Mouse (Mus musculus): Measurements from ENCODE around the gene Igf1r. TPM values are rescaled to one million over a fixed set of nuclear protein-coding genes. Genes with fewer than 3 reads are reported as not detected.

Gene Igf1r
- polyA plus RNA-seq, 1 experiment from 2014 or later, result 10.2 TPM

DNA sequence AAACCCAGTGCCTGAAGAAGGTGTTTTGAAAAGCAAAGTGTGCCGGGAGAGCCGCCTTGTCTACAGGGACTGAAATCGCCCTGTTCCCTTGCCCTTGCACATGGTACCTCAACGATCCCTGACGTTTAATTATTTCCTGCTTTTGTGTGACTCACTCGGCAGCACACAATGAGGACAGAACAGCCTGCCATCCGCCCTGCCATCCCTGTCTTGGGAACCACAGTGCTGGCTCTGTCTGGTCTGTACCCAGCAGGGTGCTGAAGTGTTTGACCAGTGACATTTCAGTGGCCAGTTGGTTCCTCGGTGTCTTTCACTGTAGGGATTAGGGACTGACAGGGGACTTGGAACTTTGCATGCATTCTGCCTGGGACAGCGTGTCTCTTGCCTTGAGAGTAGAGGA is 78.2 kb downstream of the Igf1r start:
- H3K27ac ChIP-seq (ENCODE audit: low read depth, low read length), result no peak overlapping the region
- no peaks in the 10 kb centered on the region for H3K36me3 ChIP-seq (ENCODE audit: control insufficient read depth, insufficient read depth, low read length)
- no peaks in the 10 kb centered on the region for H3K9me3 ChIP-seq (ENCODE audit: control insufficient read depth, low read length)
- 73% methylated on average over 9 of the region's 9 CpGs for WGBS
- no peaks in the 10 kb centered on the region for H3K27me3 ChIP-seq (replicated peaks; ENCODE audit: control insufficient read depth, insufficient read depth, low read length)
- H3K9ac ChIP-seq (ENCODE audit: low read depth, low read length), result no peak overlapping the region
- no peak for DNase-seq (ENCODE audit: low spot score)
- H3K4me3 ChIP-seq (ENCODE audit: low read depth, low read length), result no peak overlapping the region
- no peak overlapping the region for H3K4me2 ChIP-seq
- peaks cover 32% of the 10 kb centered on the region for H3K4me1 ChIP-seq (replicated peaks; ENCODE audit: control insufficient read depth, insufficient read depth, low read length)
- no peak for ATAC-seq (replicated peaks; ENCODE audit: low FRiP score)

- Histone ChIP-seq H3K27ac (ENCODE audit: low read depth, low read length) (no peak overlapping the region), H3K9me3 (ENCODE audit: control insufficient read depth, low read length) (no peaks in the 10 kb centered on the region), H3K9ac (ENCODE audit: low read depth, low read length) (no peak overlapping the region), H3K4me2 (no peak overlapping the region), H3K4me1 (replicated peaks; ENCODE audit: control insufficient read depth, insufficient read depth, low read length) (peaks cover 26% of the 10 kb centered on the region), H3K36me3 (ENCODE audit: control insufficient read depth, insufficient read depth, low read length) (no peaks in the 10 kb centered on the region), H3K4me3 (ENCODE audit: low read depth, low read length) (no peak overlapping the region), H3K27me3 (replicated peaks; ENCODE audit: control insufficient read depth, insufficient read depth, low read length) (no peaks in the 10 kb centered on the region)
- ATAC-seq (replicated peaks; ENCODE audit: low FRiP score), result no peak
- no peak for DNase-seq (ENCODE audit: low spot score)
- WGBS, result 80% methylated on average over 4 of the region's 4 CpGs
Measured at GRCm38 (mm10) chr7:68036527-68036926, 83.9 kb downstream of the Igf1r start.

GRCm38 (mm10) chr7:68038846-68039245 is 86.2 kb downstream of the Igf1r start:
- no peak overlapping the region for H3K27ac ChIP-seq (ENCODE audit: low read depth, low read length)
- H3K9ac ChIP-seq (ENCODE audit: low read depth, low read length), result no peak overlapping the region
- DNase-seq (ENCODE audit: low spot score) (no peak), ATAC-seq (replicated peaks; ENCODE audit: low FRiP score) (no peak)
- H3K36me3 ChIP-seq (ENCODE audit: control insufficient read depth, insufficient read depth, low read length), result no peaks in the 10 kb centered on the region
- H3K4me2 ChIP-seq, result no peak overlapping the region
- no peak overlapping the region for H3K4me3 ChIP-seq (ENCODE audit: low read depth, low read length)
- peaks cover 26% of the 10 kb centered on the region for H3K4me1 ChIP-seq (replicated peaks; ENCODE audit: control insufficient read depth, insufficient read depth, low read length)
- WGBS, result 78% methylated on average over 8 of the region's 8 CpGs
- H3K9me3 ChIP-seq (ENCODE audit: control insufficient read depth, low read length), result no peaks in the 10 kb centered on the region
- no peaks in the 10 kb centered on the region for H3K27me3 ChIP-seq (replicated peaks; ENCODE audit: control insufficient read depth, insufficient read depth, low read length)

GRCm38 (mm10) chr7:68039550-68039949 is 86.9 kb downstream of the Igf1r start:
- no peaks in the 10 kb centered on the region for H3K27me3 ChIP-seq (replicated peaks; ENCODE audit: control insufficient read depth, insufficient read depth, low read length)
- 38% methylated on average over 2 of the region's 2 CpGs for WGBS
- H3K9ac ChIP-seq (ENCODE audit: low read depth, low read length), result no peak overlapping the region
- H3K4me3 ChIP-seq (ENCODE audit: low read depth, low read length), result no peak overlapping the region
- H3K27ac ChIP-seq (ENCODE audit: low read depth, low read length), result no peak overlapping the region
- DNase-seq (ENCODE audit: low spot score) (no peak), ATAC-seq (replicated peaks; ENCODE audit: low FRiP score) (peak; percentile 67)
- no peak overlapping the region for H3K4me2 ChIP-seq
- H3K9me3 ChIP-seq (ENCODE audit: control insufficient read depth, low read length), result no peaks in the 10 kb centered on the region
- H3K4me1 ChIP-seq (replicated peaks; ENCODE audit: control insufficient read depth, insufficient read depth, low read length), result peaks cover 26% of the 10 kb centered on the region
- H3K36me3 ChIP-seq (ENCODE audit: control insufficient read depth, insufficient read depth, low read length), result no peaks in the 10 kb centered on the region

DNA sequence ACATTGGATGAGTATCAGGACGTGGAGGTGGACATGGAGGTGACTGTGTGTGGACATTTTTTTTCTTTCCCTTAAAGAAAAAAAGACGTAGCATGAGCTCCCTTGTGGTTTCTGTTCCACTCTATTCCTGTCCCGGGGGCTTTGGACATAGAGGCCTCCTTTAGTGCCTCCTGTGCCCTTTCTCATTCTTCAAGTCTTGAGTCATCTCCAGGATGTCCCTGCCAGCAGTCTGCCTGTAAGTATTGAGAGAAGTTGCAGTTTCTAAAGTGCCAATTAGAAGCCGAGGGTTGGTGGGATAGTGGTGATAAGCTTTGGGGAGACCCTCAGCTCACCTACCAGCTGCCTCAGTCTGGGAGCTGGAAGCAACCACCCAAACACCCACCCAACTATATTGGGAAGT is 92.0 kb downstream of the Igf1r start:
- ATAC-seq (replicated peaks; ENCODE audit: low FRiP score) (no peak), DNase-seq (ENCODE audit: low spot score) (no peak)
- Histone ChIP-seq H3K27ac (ENCODE audit: low read depth, low read length) (no peak overlapping the region), H3K36me3 (ENCODE audit: control insufficient read depth, insufficient read depth, low read length) (no peaks in the 10 kb centered on the region), H3K9me3 (ENCODE audit: control insufficient read depth, low read length) (no peaks in the 10 kb centered on the region), H3K4me3 (ENCODE audit: low read depth, low read length) (no peak overlapping the region), H3K9ac (ENCODE audit: low read depth, low read length) (no peak overlapping the region), H3K4me1 (replicated peaks; ENCODE audit: control insufficient read depth, insufficient read depth, low read length) (peaks cover 27% of the 10 kb centered on the region), H3K4me2 (no peak overlapping the region), H3K27me3 (replicated peaks; ENCODE audit: control insufficient read depth, insufficient read depth, low read length) (no peaks in the 10 kb centered on the region)
- WGBS, result 63% methylated on average over 4 of the region's 4 CpGs

- no peak overlapping the region for H3K27ac ChIP-seq (ENCODE audit: low read depth, low read length)
- no peaks in the 10 kb centered on the region for H3K9me3 ChIP-seq (ENCODE audit: control insufficient read depth, low read length)
- no peak overlapping the region for H3K4me2 ChIP-seq
- no peaks in the 10 kb centered on the region for H3K27me3 ChIP-seq (replicated peaks; ENCODE audit: control insufficient read depth, insufficient read depth, low read length)
- no peak for ATAC-seq (replicated peaks; ENCODE audit: low FRiP score)
- H3K9ac ChIP-seq (ENCODE audit: low read depth, low read length), result no peak overlapping the region
- peaks cover 15% of the 10 kb centered on the region for H3K4me1 ChIP-seq (replicated peaks; ENCODE audit: control insufficient read depth, insufficient read depth, low read length)
- H3K36me3 ChIP-seq (ENCODE audit: control insufficient read depth, insufficient read depth, low read length), result no peaks in the 10 kb centered on the region
- DNase-seq (ENCODE audit: low spot score), result no peak
- no peak overlapping the region for H3K4me3 ChIP-seq (ENCODE audit: low read depth, low read length)
- 84% methylated on average over 4 of the region's 4 CpGs for WGBS
Measured at GRCm38 (mm10) chr7:68047152-68047551, 94.5 kb downstream of the Igf1r start.

DNA sequence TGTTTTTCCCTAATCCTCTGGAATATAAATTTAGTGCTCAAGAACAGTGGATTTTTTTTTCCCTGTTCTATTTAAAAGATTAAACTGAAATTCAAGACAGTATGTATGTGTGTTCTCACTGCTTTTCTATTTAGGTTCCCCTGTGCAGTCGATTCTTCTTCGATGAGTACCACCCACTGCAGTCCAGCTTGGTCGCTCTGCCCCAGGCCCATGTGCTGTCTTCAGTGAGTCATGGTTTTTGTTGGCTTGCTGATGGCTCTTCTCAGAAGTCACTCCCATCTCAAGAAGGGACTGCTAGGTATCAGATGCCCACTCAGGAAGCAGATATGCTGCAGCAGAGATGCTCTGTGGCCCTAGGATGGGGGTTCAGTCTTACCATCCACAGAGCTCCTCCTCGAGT is 95.9 kb downstream of the Igf1r start:
- 73% methylated on average over 4 of the region's 4 CpGs for WGBS
- ATAC-seq (replicated peaks; ENCODE audit: low FRiP score), result no peak

GRCm38 (mm10) chr7:68049048-68049447 is 96.4 kb downstream of the Igf1r start:
- Histone ChIP-seq H3K4me2 (no peak overlapping the region), H3K9me3 (ENCODE audit: control insufficient read depth, low read length) (no peaks in the 10 kb centered on the region), H3K27ac (ENCODE audit: low read depth, low read length) (no peak overlapping the region), H3K9ac (ENCODE audit: low read depth, low read length) (no peak overlapping the region), H3K27me3 (replicated peaks; ENCODE audit: control insufficient read depth, insufficient read depth, low read length) (no peaks in the 10 kb centered on the region), H3K36me3 (ENCODE audit: control insufficient read depth, insufficient read depth, low read length) (no peaks in the 10 kb centered on the region), H3K4me1 (replicated peaks; ENCODE audit: control insufficient read depth, insufficient read depth, low read length) (peaks cover 15% of the 10 kb centered on the region), H3K4me3 (ENCODE audit: low read depth, low read length) (no peak overlapping the region)
- ATAC-seq (replicated peaks; ENCODE audit: low FRiP score) (no peak), DNase-seq (ENCODE audit: low spot score) (no peak)
- 89% methylated on average over 7 of the region's 7 CpGs for WGBS

More for the DNA sequence above, 95.9 kb downstream of the Igf1r start:
- no peak for DNase-seq (ENCODE audit: low spot score)
- H3K4me3 ChIP-seq (ENCODE audit: low read depth, low read length), result no peak overlapping the region
- H3K9ac ChIP-seq (ENCODE audit: low read depth, low read length), result no peak overlapping the region
- no peak overlapping the region for H3K27ac ChIP-seq (ENCODE audit: low read depth, low read length)
- H3K4me1 ChIP-seq (replicated peaks; ENCODE audit: control insufficient read depth, insufficient read depth, low read length), result peaks cover 15% of the 10 kb centered on the region
- no peaks in the 10 kb centered on the region for H3K9me3 ChIP-seq (ENCODE audit: control insufficient read depth, low read length)
- no peaks in the 10 kb centered on the region for H3K36me3 ChIP-seq (ENCODE audit: control insufficient read depth, insufficient read depth, low read length)
- no peak overlapping the region for H3K4me2 ChIP-seq
- no peaks in the 10 kb centered on the region for H3K27me3 ChIP-seq (replicated peaks; ENCODE audit: control insufficient read depth, insufficient read depth, low read length)

DNA sequence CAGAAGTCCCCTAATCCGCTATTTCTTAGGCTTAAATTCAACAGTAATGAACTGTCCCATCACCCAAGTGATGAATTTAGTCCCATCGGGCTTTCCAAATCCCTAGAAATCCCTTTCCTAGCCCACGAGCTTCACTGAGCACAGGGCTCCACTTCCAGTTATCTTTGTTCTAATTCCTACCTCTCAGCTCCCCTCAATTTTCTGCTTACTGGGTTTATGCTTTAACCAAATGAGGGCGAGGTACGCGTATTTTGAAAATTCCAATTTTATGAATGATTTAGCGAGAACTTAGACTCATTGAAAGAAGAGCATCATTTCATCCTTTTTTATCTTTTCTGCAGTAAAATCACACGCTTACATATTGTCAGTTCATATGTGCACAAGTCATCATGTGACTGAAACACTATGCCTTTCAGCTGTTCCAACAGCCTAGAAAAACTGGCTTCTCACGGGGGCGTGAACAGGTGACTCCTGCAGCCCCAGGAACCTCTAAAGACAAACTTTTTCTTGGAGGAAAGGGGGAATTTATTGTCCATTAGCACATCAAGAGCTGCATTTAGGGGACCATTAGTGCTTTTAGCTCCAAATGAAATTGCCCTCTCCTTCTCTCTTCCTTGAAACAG is 100.5 kb downstream of the Igf1r start:
- Histone ChIP-seq H3K27ac (ENCODE audit: low read depth, low read length) (no peak overlapping the region), H3K36me3 (ENCODE audit: control insufficient read depth, insufficient read depth, low read length) (no peaks in the 10 kb centered on the region), H3K9ac (ENCODE audit: low read depth, low read length) (no peak overlapping the region), H3K4me2 (no peak overlapping the region), H3K9me3 (ENCODE audit: control insufficient read depth, low read length) (no peaks in the 10 kb centered on the region), H3K27me3 (replicated peaks; ENCODE audit: control insufficient read depth, insufficient read depth, low read length) (no peaks in the 10 kb centered on the region), H3K4me1 (replicated peaks; ENCODE audit: control insufficient read depth, insufficient read depth, low read length) (peaks cover 10% of the 10 kb centered on the region), H3K4me3 (ENCODE audit: low read depth, low read length) (no peak overlapping the region)
- no peak for ATAC-seq (replicated peaks; ENCODE audit: low FRiP score)
- 88% methylated on average over 10 of the region's 10 CpGs for WGBS
- no peak for DNase-seq (ENCODE audit: low spot score)

Measured in liver, embryonic 11.5 days (tissue).